Mouse (Mus musculus): Measurements from ENCODE around the gene Piezo1. TPM values are rescaled to one million over a fixed set of nuclear protein-coding genes. Genes with fewer than 3 reads are reported as not detected.

Gene Piezo1
- polyA plus RNA-seq, 1 experiment from 2014 or later: 6.4 TPM

DNA sequence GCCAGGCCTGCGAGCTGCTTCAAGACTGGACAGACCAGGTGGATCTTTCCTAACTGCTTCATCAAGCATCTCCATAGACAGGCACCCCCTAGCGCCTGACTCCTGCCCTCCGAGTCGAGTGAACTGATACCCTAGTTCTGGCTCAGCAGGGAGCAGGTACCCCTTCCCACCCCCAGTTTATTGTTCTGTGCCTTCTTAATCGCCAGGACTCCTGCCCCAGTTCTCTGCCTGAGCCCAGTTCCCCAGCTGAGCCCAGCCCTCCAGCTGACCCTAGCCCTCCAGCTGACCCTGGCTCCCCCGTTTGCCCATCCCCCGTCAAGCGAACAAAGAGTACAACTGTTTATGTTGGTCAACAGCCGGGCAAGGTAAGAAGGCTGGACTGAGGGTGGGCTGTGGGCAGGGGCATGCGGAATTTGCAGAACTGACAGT is 17.8 kb upstream of the Piezo1 start:
- Histone ChIP-seq H3K27ac (no peak overlapping the region), H3K4me1 (peaks cover 29% of the 10 kb centered on the region), H3K4me3 (peak overlapping the region; percentile 73), H3K36me3 (peaks cover 38% of the 10 kb centered on the region), H3K4me2 (replicated peaks) (peak overlapping the region; percentile 83), H3K9me3 (no peaks in the 10 kb centered on the region), H3K9ac (peak overlapping the region; percentile 80), H3K27me3 (replicated peaks) (no peaks in the 10 kb centered on the region)
- no peak for ATAC-seq (ENCODE audit: low FRiP score, low read depth)
- WGBS: 5% methylated on average over 10 of the region's 10 CpGs

DNA sequence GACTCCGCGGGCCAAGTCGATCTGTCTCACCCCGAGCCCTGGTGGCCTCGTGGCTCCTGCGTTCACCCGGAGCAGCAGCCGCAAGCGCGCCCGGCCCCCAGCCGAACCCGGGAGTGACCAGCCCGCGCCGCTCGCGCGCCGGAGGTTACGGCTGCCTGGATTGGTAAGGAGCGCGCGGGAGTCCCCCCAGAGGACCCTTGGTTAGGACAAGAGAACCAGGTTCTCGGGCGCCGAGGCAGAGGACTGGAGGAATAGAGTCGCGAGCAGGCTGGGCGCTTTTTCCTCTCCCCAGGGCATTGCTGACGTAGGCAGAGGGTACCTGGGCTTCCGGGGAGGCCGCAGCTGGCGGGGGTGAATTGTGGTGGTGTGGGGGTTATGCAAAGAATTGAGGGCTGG is 17.0 kb upstream of the Piezo1 start:
- Histone ChIP-seq H3K36me3 (peaks cover 38% of the 10 kb centered on the region), H3K4me2 (replicated peaks) (peak overlapping the region; percentile 83), H3K27me3 (replicated peaks) (no peaks in the 10 kb centered on the region), H3K9ac (peak overlapping the region; percentile 80), H3K4me3 (peak overlapping the region; percentile 73), H3K4me1 (peaks cover 29% of the 10 kb centered on the region), H3K9me3 (no peaks in the 10 kb centered on the region), H3K27ac (peak overlapping the region; percentile 39)
- WGBS: under 1% methylated on average over 34 of the region's 34 CpGs
- peak; percentile 57 for ATAC-seq (ENCODE audit: low FRiP score, low read depth)

DNA sequence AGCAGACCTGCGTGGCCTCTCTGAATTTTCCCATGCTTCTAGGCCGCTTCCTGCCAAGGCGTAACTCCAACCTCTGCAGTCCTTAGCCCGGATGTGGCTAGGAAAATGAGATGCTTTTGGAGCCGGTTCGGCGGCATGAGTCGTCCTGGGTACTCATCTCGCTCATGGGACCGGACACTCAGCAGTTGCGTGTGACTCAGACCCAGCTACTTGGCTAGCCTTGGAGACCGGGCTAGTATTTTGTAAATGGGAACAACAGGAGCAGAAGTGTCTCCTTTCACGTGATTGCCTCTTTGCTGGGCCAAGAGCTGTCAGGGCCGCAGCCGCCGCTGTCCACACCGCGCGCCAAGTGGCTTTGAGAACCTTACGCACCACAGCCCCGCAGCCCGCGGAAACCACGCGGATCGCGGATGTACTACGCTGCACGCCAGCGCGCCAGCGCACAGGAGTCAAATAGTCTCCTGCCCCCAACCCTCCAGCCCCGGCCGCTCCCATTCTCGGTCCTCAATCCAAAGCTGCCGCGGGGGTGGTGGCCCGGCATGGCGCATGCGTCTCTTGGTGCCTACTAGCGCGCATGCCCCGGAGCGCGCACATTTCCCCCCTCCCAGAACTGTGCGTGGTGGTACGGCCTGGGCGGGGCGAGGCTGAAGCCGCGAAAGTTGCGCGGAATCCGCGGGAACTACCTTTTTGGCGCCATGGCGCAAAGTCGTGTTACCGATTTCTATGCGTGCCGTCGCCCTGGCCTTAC is 16.4 kb upstream of the Piezo1 start, which contains the start of gene Cdt1:
Gene Cdt1 (plus strand): TSS at position 655 of the 748 bp plus-strand sequence.
- peak within 1 kb of the TSS; percentile 83 for H3K4me2 ChIP-seq (replicated peaks)
- WGBS: under 1% methylated on average over 62 of the region's 62 CpGs

DNA sequence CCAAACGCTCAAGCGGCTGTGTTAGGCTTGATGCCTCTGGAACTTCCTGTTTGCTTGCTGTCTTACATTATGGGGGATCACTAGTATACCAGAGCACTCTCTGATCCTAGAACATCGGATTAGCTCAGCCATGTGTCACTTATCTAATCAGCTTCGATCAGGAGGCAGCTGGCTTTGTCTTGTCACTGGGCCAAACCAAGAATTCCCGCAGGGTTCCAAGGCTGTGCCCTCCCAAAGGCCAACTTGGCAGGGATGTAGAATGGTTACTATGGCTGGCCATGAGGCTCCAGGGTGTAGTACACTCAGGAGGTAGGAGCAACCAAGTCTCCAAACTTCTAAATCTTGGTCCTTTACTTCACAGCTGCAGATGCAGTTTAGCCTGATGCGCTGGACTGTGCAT is 15.6 kb upstream of the Piezo1 start:
- H3K27ac ChIP-seq: no peak overlapping the region
- no peak for ATAC-seq (ENCODE audit: low FRiP score, low read depth)
- H3K9ac ChIP-seq: peak overlapping the region; percentile 80
- H3K4me3 ChIP-seq: peak overlapping the region; percentile 73; the same call in 1 of the 2 replicates
- H3K4me1 ChIP-seq: peaks cover 29% of the 10 kb centered on the region
- H3K4me2 ChIP-seq (replicated peaks): peak overlapping the region; percentile 83
- H3K36me3 ChIP-seq: peaks cover 25% of the 10 kb centered on the region
- 55% methylated on average over 6 of the region's 6 CpGs for WGBS
- no peaks in the 10 kb centered on the region for H3K27me3 ChIP-seq (replicated peaks)
- H3K9me3 ChIP-seq: no peaks in the 10 kb centered on the region

More for the DNA sequence above, 16.4 kb upstream of the Piezo1 start, which contains the start of gene Cdt1:
- no peaks in the 10 kb centered on the region for H3K9me3 ChIP-seq
- peaks cover 33% of the 10 kb centered on the region for H3K36me3 ChIP-seq
- peak; percentile 94 for ATAC-seq (ENCODE audit: low FRiP score, low read depth)
- peak within 1 kb of the TSS; percentile 75 for H3K27ac ChIP-seq
- peaks cover 29% of the 10 kb centered on the region for H3K4me1 ChIP-seq
- no peaks in the 10 kb centered on the region for H3K27me3 ChIP-seq (replicated peaks)
- peak within 1 kb of the TSS; percentile 80 for H3K9ac ChIP-seq
- H3K4me3 ChIP-seq: peak within 1 kb of the TSS; percentile 73

DNA sequence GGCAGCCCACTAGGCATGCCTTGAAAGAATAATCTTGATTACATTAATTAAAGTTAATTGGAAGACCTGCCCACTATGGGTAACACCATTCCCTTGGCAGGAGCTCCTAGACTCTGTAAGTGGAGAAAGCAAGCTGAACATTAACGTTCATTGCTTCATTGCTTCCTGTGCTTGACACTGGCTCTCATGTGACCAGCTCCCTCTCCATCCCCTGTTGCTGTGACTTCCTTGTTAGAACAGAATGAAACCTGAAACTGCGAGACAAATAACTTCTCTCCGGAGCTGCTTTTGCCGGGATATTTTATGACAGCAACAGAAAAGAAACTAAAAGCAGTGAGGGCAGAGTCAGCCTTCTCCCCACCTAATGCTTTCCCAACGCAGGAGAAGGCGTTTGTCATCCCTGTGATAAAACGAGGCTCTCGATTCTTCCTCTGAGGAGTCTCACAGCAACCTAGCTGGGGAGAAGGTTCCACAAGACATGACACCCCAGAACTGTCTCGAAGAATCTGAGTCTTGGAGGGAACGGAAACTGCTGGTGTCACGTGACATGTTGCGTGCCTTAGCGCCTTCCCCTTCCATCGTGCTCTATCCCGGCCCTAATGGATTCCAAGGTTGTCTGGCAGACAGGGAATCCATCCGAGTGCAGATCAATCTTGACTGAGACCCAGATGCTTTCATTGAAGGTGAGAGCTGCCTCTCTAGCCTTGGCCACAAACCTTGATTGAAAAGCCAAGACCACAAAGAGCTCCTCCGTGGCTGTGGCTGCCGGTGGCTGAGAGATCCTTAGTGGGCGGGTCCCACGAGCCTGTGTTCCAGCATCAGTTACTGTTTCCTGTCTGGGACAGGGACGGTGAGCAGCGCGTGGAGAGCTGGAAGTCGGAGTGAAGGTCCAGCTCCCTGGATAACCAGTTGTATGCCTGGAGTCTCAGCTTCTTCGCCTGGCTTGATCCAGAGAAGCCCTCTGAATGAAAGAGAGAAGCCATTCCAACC is 13.5 kb upstream of the Piezo1 start:
- no peak overlapping the region for H3K27ac ChIP-seq
- no peak for ATAC-seq (ENCODE audit: low FRiP score, low read depth)
- no peaks in the 10 kb centered on the region for H3K27me3 ChIP-seq (replicated peaks)
- no peak overlapping the region for H3K9ac ChIP-seq
- H3K4me3 ChIP-seq: no peak overlapping the region
- H3K4me2 ChIP-seq (replicated peaks): no peak overlapping the region
- no peaks in the 10 kb centered on the region for H3K9me3 ChIP-seq
- H3K4me1 ChIP-seq: peaks cover 28% of the 10 kb centered on the region
- H3K36me3 ChIP-seq: peaks cover 4% of the 10 kb centered on the region; the same call in 1 of the 2 replicates
- WGBS: 88% methylated on average over 25 of the region's 25 CpGs

DNA sequence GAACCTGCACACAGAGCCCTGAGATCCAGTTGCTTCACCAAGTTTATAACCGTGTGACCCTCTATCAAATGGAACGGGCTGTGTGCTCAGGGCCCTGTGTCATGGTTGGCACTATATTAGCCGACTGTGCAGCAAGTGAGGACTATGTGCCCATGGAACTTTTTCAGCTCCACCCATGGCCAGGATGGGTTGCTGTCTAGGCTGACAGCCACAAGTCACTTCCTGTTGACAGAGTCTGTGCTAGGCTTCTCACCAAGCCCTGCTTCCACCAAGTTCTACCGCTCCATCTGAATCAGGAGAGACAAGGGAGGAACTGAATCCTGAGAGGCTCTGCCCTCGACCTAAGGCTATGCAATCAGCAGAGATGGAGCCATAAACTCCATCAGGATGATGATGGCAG is 10.1 kb upstream of the Piezo1 start:
- Histone ChIP-seq H3K27me3 (replicated peaks) (no peaks in the 10 kb centered on the region), H3K36me3 (no peaks in the 10 kb centered on the region), H3K9me3 (no peaks in the 10 kb centered on the region), H3K27ac (no peak overlapping the region), H3K9ac (no peak overlapping the region), H3K4me1 (0 out of 2 replicates have a peak, but pooled peaks cover 7% of the 10 kb centered on the region), H3K4me2 (replicated peaks) (no peak overlapping the region), H3K4me3 (no peak overlapping the region)
- no peak for ATAC-seq (ENCODE audit: low FRiP score, low read depth)
- WGBS: 79% methylated on average over 5 of the region's 5 CpGs

DNA sequence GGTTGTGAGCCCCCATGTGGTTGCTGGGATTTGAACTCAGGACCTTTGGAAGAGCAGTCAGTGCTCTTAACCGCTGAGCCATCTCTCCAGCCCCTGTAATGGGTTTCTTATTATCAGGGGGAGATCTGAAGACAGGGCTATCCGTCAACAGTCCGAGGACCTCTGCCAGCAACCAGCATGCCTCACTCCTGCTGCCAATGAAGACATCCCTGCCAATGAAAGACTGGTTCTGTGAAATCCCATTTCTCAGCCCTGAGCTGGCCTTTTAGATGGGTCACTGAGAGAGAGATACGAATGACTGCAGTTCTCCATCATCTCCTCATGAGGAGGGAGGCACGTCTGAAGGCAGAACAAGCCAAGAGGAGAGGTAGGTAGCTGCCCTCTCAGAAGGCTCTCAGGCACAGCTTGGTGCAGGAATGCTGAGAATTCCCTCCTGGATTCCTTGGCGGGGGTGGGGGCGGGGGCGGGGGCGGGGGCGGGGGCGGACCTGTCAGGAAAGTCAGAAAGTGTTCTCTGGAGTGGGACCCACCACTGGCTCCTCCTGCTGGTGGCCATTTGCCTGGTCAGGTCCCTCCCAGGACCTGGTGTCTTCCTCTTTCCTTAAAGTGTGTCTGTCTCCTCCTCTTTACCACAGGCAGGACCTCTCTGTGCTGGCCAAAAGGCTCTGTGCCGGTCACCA is 7.7 kb upstream of the Piezo1 start:
- no peaks in the 10 kb centered on the region for H3K36me3 ChIP-seq
- H3K4me1 ChIP-seq: 0 out of 2 replicates have a peak, but pooled peaks cover 7% of the 10 kb centered on the region
- no peaks in the 10 kb centered on the region for H3K9me3 ChIP-seq
- no peaks in the 10 kb centered on the region for H3K27me3 ChIP-seq (replicated peaks)
- H3K4me2 ChIP-seq (replicated peaks): no peak overlapping the region
- ATAC-seq (ENCODE audit: low FRiP score, low read depth): no peak
- H3K27ac ChIP-seq: no peak overlapping the region
- no peak overlapping the region for H3K4me3 ChIP-seq
- no peak overlapping the region for H3K9ac ChIP-seq
- 32% methylated on average over 6 of the region's 12 CpGs for WGBS

DNA sequence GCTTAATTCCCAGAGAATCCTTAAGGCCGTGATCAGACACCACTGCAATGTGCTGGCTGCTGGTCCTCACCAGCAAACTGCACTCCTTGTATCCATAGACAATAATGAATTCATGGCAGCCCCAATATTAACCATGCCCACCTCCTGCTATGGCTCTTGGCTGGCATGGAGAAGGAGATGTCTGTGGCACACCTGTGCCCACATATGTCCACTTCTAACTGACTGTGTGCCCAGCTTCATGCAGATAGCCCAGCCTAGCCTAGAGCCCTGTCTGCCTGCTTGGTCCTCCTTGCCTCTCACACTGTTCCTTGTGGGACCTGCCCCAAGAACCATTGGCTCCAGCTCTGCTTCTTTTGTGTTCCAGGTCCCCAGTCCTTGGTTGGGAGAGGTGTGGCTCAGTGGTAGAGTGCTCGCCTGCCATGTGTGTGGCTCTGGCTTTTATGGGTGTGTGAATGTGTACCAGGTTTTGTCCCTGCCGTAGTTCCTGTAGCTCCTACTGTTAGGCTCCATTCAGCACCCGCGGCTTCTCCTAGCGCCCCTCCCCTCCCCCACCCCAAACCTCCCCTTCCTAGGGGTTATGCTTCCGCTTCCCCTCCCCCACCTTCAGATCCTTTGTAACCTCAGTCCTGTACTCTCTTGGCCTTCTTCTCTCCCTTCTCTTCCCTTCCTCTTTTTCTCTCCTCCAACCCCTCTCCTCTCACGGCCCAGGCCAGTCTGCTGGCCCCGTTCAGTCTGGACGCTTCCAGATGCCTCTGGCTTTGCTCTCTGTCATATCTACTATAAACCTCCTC is 6.3 kb upstream of the Piezo1 start:
- WGBS: 40% methylated on average over 10 of the region's 10 CpGs
- no peaks in the 10 kb centered on the region for H3K27me3 ChIP-seq (replicated peaks)
- ATAC-seq (ENCODE audit: low FRiP score, low read depth): no peak
- H3K4me2 ChIP-seq (replicated peaks): no peak overlapping the region
- H3K9ac ChIP-seq: no peak overlapping the region
- no peak overlapping the region for H3K4me3 ChIP-seq
- H3K4me1 ChIP-seq: 0 out of 2 replicates have a peak, but pooled peaks cover 7% of the 10 kb centered on the region
- no peaks in the 10 kb centered on the region for H3K36me3 ChIP-seq
- H3K27ac ChIP-seq: no peak overlapping the region
- no peaks in the 10 kb centered on the region for H3K9me3 ChIP-seq

DNA sequence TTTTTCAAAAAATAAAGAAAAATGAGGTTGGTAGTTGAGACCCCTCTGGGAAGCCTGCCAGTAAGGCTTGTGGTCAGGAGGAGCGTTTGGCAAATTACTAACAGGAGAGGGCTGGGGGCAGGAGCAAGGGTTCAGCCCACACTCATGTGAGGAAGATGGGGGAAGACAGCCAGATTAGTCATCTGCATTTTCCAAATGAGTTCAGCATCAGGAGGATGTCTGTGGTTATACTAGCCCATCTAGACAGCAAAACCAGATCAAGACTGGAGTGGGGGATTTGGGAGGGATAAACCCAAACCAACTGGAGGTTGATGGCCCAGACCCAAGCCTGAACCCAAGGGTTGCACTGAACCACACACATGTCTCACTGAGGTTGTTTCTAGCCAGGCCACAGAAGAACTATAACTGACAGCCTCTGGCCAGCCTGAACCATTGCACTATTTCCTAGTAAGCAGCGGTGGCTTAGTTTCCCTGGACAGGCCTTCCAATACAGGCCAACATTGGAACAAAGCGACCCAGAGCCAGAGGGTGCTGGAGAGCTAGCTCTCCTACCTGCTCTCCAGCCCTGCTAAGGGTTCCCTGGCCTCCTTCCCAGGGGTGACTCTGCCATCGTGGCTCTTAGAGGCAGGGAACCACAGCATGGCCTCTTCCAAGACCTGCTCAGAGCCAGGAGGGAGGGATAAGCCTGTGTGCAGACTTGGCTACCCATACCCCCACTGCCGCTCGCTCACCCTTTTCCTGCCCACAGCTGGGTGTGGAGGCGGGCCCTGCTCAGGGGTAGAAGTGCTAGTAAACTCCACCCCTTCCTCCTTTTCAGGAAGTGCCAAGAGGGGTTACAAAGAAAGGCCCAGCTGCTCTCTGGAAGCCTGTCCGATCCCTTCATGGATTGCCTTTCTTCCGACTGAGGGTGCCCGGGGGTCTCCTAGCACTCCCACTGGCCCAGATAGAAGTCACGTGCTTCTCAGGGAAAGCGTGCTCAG is 5.2 kb upstream of the Piezo1 start:
- Histone ChIP-seq H3K4me2 (replicated peaks) (no peak overlapping the region), H3K9me3 (no peaks in the 10 kb centered on the region), H3K9ac (no peak overlapping the region), H3K4me3 (no peak overlapping the region), H3K36me3 (no peaks in the 10 kb centered on the region), H3K27me3 (replicated peaks) (peaks cover 6% of the 10 kb centered on the region), H3K4me1 (peaks cover 10% of the 10 kb centered on the region; the same call in 1 of the 2 replicates), H3K27ac (no peak overlapping the region)
- 69% methylated on average over 12 of the region's 12 CpGs for WGBS
- no peak for ATAC-seq (ENCODE audit: low FRiP score, low read depth)

DNA sequence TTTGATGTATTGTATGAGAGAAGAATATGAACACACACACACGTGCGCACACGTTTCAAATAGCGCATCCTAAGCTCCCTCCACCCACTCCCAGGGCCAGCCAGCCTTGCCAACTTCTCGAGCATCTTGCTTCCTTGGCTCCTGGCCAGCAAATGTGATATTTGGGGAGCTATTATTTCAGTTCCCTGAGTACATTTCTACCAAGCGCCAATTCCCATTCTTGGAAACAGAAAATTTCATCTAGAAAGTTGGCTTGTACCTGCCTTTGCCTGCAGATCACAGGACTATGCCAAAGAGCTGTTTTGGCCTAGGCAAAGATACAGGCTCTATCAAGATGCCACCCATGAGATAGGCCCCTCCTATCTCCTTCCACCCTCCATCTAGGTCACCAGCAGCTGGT is 3.7 kb upstream of the Piezo1 start:
- no peak overlapping the region for H3K9ac ChIP-seq
- no peak for ATAC-seq (ENCODE audit: low FRiP score, low read depth)
- H3K4me2 ChIP-seq (replicated peaks): no peak overlapping the region
- no peaks in the 10 kb centered on the region for H3K9me3 ChIP-seq
- 88% methylated on average over 6 of the region's 6 CpGs for WGBS
- no peak overlapping the region for H3K4me3 ChIP-seq
- peaks cover 21% of the 10 kb centered on the region; the same call in 1 of the 2 replicates for H3K4me1 ChIP-seq
- H3K36me3 ChIP-seq: no peaks in the 10 kb centered on the region
- H3K27ac ChIP-seq: no peak overlapping the region
- H3K27me3 ChIP-seq (replicated peaks): peaks cover 21% of the 10 kb centered on the region
